Mouse (Mus musculus) stomach, postnatal 0 days (tissue): ENCODE results near the gene Zmiz1. TPM values are rescaled to one million over a fixed set of nuclear protein-coding genes. Genes with fewer than 3 reads are reported as not detected.
A peak's percentile ranks its signal among the peaks of the same experiment; 100 is the strongest.

Experiments used
- ATAC-seq: fragments of 200-750 bp; cut with Nextera tagmentation; 2 replicates; pipeline ENCODE4 v1.8.0; 2017; ENCODE audit not compliant: low FRiP score, low TSS enrichment
- DNase-seq: peaks from one replicate; pipeline ENCODE4 v3.0.0-alpha.2; 2016; ENCODE audit warnings: low spot score
- H3K27ac ChIP-seq: fragments of 300-500 bp; sonication (generic); replicated peaks from 2 replicates; pipeline ENCODE4 v1.5.1; 2014; ENCODE audit warnings: mild to moderate bottlenecking, control low read depth
- H3K27me3 ChIP-seq: fragments of 300-500 bp; sonication (generic); 2 replicates; pipeline ENCODE4 v1.6.1; 2014; ENCODE audit warnings: low read length; ENCODE audit not compliant: control insufficient read depth, insufficient read depth
- H3K36me3 ChIP-seq: fragments of 300-500 bp; sonication (generic); 2 replicates; pipeline ENCODE4 v1.6.1; 2014; ENCODE audit warnings: low read length, mixed read lengths; ENCODE audit not compliant: control insufficient read depth, insufficient read depth
- H3K4me1 ChIP-seq: fragments of 300-500 bp; sonication (generic); replicated peaks from 2 replicates; pipeline ENCODE4 v1.6.1; 2014; ENCODE audit warnings: antibody characterized with exemption; ENCODE audit not compliant: control insufficient read depth, insufficient read depth
- H3K4me2 ChIP-seq: fragments of 300-500 bp; sonication (generic); replicated peaks from 2 replicates; pipeline ENCODE4 v1.6.1; 2014; ENCODE audit warnings: low read depth, mild to moderate bottlenecking, control low read depth, moderate library complexity
- H3K4me3 ChIP-seq: fragments of 300-500 bp; sonication (generic); 2 replicates; pipeline ENCODE4 v1.5.1; 2014; ENCODE audit warnings: low read depth, low read length, control low read depth
- H3K9ac ChIP-seq: fragments of 300-500 bp; sonication (generic); 2 replicates; pipeline ENCODE4 v1.6.1; 2014; ENCODE audit warnings: mild to moderate bottlenecking, low read length, control low read depth, mixed read lengths
- H3K9me3 ChIP-seq: fragments of 300-500 bp; sonication (generic); 2 replicates; pipeline ENCODE4 v1.6.1; 2016; ENCODE audit warnings: low read length; ENCODE audit not compliant: control insufficient read depth
- CTCF ChIP-seq: IDR thresholded peaks from 2 replicates; pipeline ENCODE4 v1.5.1; 2016; ENCODE audit warnings: antibody characterized with exemption, low read depth, mild to moderate bottlenecking, moderate library complexity
- EP300 ChIP-seq: optimal IDR thresholded peaks from 2 replicates; pipeline ENCODE3; 2016; ENCODE audit warnings: antibody characterized with exemption
- WGBS: fragments of 180-500 bp; shearing (Covaris S2); extraction: QIAGEN DNeasy Blood & Tissue Kit; methylation state at CpG from one replicate; pipeline ENCODE4 v1.1.7; 2014; 5-methylcytosine and 5-hydroxymethylcytosine counted together
- polyA plus RNA-seq: library from polyadenylated mRNA; unstranded; fragments of >200 nt; fragmentation: Nextera tagmentation; extraction: Ambion mirVana; gene quantifications from 2 replicates; pipeline ENCODE4 v1.2.1, GENCODE M21; 2015

The Zmiz1 gene
- polyA plus RNA-seq, 1 experiment from 2014 or later = 13.0 TPM

GRCm38 (mm10) chr14:25619066-25619762 is 160.2 kb downstream of the Zmiz1 start:
- H3K27me3 ChIP-seq = no peaks in the 10 kb centered on the region
- no peak overlapping the region for H3K9ac ChIP-seq
- H3K4me1 ChIP-seq = 0 out of 2 replicates have a peak, but pooled peaks cover 2% of the 10 kb centered on the region
- no peak overlapping the region for H3K4me3 ChIP-seq
- ATAC-seq = no peak
- no peak overlapping the region for H3K27ac ChIP-seq
- no peaks in the 10 kb centered on the region for H3K9me3 ChIP-seq
- WGBS = 84% methylated on average over 4 of the region's 4 CpGs
- DNase-seq = no peak
- H3K4me2 ChIP-seq = no peak overlapping the region
- peaks cover 4% of the 10 kb centered on the region; the same call in 1 of the 2 replicates for H3K36me3 ChIP-seq
- TF ChIP-seq CTCF (no peak), EP300 (no peak)

- TF ChIP-seq CTCF (no peak), EP300 (no peak)
- 48% methylated on average over 4 of the region's 4 CpGs for WGBS
- Histone ChIP-seq H3K36me3 (peaks cover 4% of the 10 kb centered on the region; the same call in 1 of the 2 replicates), H3K9me3 (no peaks in the 10 kb centered on the region), H3K4me1 (no peaks in the 10 kb centered on the region), H3K9ac (no peak overlapping the region), H3K27me3 (no peaks in the 10 kb centered on the region), H3K4me3 (no peak overlapping the region), H3K27ac (no peak overlapping the region), H3K4me2 (no peak overlapping the region)
- DNase-seq (no peak), ATAC-seq (no peak)
Measured at GRCm38 (mm10) chr14:25620766-25621165, 161.8 kb downstream of the Zmiz1 start.

GRCm38 (mm10) chr14:25623698-25624097 is 164.7 kb downstream of the Zmiz1 start:
- H3K27ac ChIP-seq = 0 out of 2 replicates have a peak overlapping the region, but pooled peaks have one; percentile 20
- H3K4me2 ChIP-seq = no peak overlapping the region
- H3K36me3 ChIP-seq = peaks cover 2% of the 10 kb centered on the region; the same call in 1 of the 2 replicates
- H3K4me1 ChIP-seq = 0 out of 2 replicates have a peak, but pooled peaks cover 2% of the 10 kb centered on the region
- H3K27me3 ChIP-seq = no peaks in the 10 kb centered on the region
- H3K9me3 ChIP-seq = no peaks in the 10 kb centered on the region
- no peak overlapping the region for H3K9ac ChIP-seq
- 34% methylated on average over 7 of the region's 7 CpGs for WGBS
- ATAC-seq (no peak), DNase-seq (no peak)
- TF ChIP-seq EP300 = no peak
- no peak for TF ChIP-seq CTCF
- no peak overlapping the region for H3K4me3 ChIP-seq

- Histone ChIP-seq H3K4me3 (no peak overlapping the region), H3K4me1 (0 out of 2 replicates have a peak, but pooled peaks cover 2% of the 10 kb centered on the region), H3K36me3 (peaks cover 2% of the 10 kb centered on the region; the same call in 1 of the 2 replicates), H3K9ac (no peak overlapping the region), H3K4me2 (no peak overlapping the region), H3K9me3 (no peaks in the 10 kb centered on the region), H3K27me3 (no peaks in the 10 kb centered on the region), H3K27ac (no peak overlapping the region; the same call in 1 of the 2 replicates)
- ATAC-seq = no peak
- no peak for DNase-seq
- 70% methylated on average over 6 of the region's 6 CpGs for WGBS
- TF ChIP-seq EP300 (no peak), CTCF (no peak)
Measured at GRCm38 (mm10) chr14:25624659-25625058, 165.7 kb downstream of the Zmiz1 start.

GRCm38 (mm10) chr14:25627599-25628255 is 168.7 kb downstream of the Zmiz1 start:
- 0 out of 2 replicates have a peak, but pooled peaks cover 2% of the 10 kb centered on the region for H3K4me1 ChIP-seq
- ATAC-seq (peak; percentile 83), DNase-seq (peak; percentile 49)
- H3K27ac ChIP-seq = peak overlapping the region; percentile 82
- peaks cover 2% of the 10 kb centered on the region; the same call in 1 of the 2 replicates for H3K36me3 ChIP-seq
- no peak overlapping the region for H3K4me3 ChIP-seq
- no peak overlapping the region for H3K9ac ChIP-seq
- H3K9me3 ChIP-seq = no peaks in the 10 kb centered on the region
- WGBS = 51% methylated on average over 3 of the region's 3 CpGs
- TF ChIP-seq EP300 (peak; percentile 44), CTCF (no peak)
- no peaks in the 10 kb centered on the region for H3K27me3 ChIP-seq
- no peak overlapping the region for H3K4me2 ChIP-seq
